Mouse (Mus musculus) CH12.LX (cell line): Measurements from ENCODE around the gene 1700013G24Rik. TPM values are rescaled to one million over a fixed set of nuclear protein-coding genes. Genes with fewer than 3 reads are reported as not detected.

Experiments
- DNase-seq: peaks from one replicate; pipeline ENCODE4 v3.0.0-alpha.2; 2013; ENCODE audit errors: extremely low read depth
- H3K27ac ChIP-seq: 2 replicates; pipeline ENCODE4 v1.5.1; 2012; ENCODE audit warnings: low read depth, mild to moderate bottlenecking, control low read depth, moderate library complexity; ENCODE audit not compliant: insufficient read depth
- H3K27me3 ChIP-seq: replicated peaks from 2 replicates; pipeline ENCODE3; 2012; ENCODE audit warnings: inconsistent platforms
- H3K36me3 ChIP-seq, 2 experiments: replicated peaks in 1 of 2; 2 replicates each; pipeline versions ENCODE3 to v1.6.1; 2012; ENCODE audit warnings: inconsistent platforms in 1 of 2, low read length in 1 of 2, mild to moderate bottlenecking in 1 of 2, mixed read lengths in 1 of 2, moderate library complexity in 1 of 2; ENCODE audit not compliant: control insufficient read depth in 1 of 2, insufficient read depth in 1 of 2
- H3K4me1 ChIP-seq, 2 experiments: 2 replicates each; pipeline ENCODE4 v1.6.1; 2012; ENCODE audit warnings: inconsistent platforms in 1 of 2, moderate library complexity in 1 of 2; ENCODE audit not compliant: insufficient read depth in 2 of 2, control insufficient read depth in 1 of 2
- H3K4me2 ChIP-seq: 2 replicates; pipeline ENCODE4 v1.6.1; 2012; ENCODE audit warnings: low read depth, mild to moderate bottlenecking, control low read depth; ENCODE audit not compliant: poor library complexity, insufficient read depth, severe bottlenecking
- H3K4me3 ChIP-seq, 3 experiments: fragments of 150-350 bp in 1 of 3; sonication (generic) in 1 of 3; replicated peaks in 1 of 3; 2 replicates each; pipeline versions ENCODE3 to v1.5.1; 2011 to 2012; ENCODE audit warnings: low read depth in 2 of 3, low read length in 2 of 3, mild to moderate bottlenecking in 2 of 3, moderate library complexity in 2 of 3, control low read depth in 1 of 3, improper control_type of control experiment in 1 of 3, inconsistent platforms in 1 of 3, mixed read lengths in 1 of 3; ENCODE audit not compliant: poor library complexity in 1 of 3
- H3K79me2 ChIP-seq: replicated peaks from 2 replicates; pipeline ENCODE4 v1.6.1; 2012; ENCODE audit warnings: mild to moderate bottlenecking, moderate library complexity; ENCODE audit not compliant: control insufficient read depth, poor library complexity, insufficient read depth, severe bottlenecking; ENCODE audit errors: extremely low read depth
- H3K9ac ChIP-seq: 2 replicates; pipeline ENCODE4 v1.6.1; 2012; ENCODE audit warnings: low read depth, mild to moderate bottlenecking, control low read depth, moderate library complexity; ENCODE audit not compliant: insufficient read depth
- H3K9me3 ChIP-seq: replicated peaks from 2 replicates; pipeline ENCODE3; 2012; ENCODE audit warnings: low read length, inconsistent platforms, mixed read lengths
- BHLHE40 ChIP-seq: IDR thresholded peaks from 2 replicates; pipeline ENCODE4 v1.6.1; 2011; ENCODE audit warnings: mild to moderate bottlenecking, low read depth, low read length, improper control_type of control experiment
- CTCF ChIP-seq, 2 experiments: IDR thresholded peaks in 1 of 2; conservative IDR thresholded peaks in 1 of 2; 2 replicates each; pipeline ENCODE4 v1.5.1; 2011 to 2012; ENCODE audit warnings: low read depth in 2 of 2, low read length in 2 of 2, improper control_type of control experiment in 1 of 2, inconsistent platforms in 1 of 2, mild to moderate bottlenecking in 1 of 2, moderate library complexity in 1 of 2
- E2F4 ChIP-seq: IDR thresholded peaks from 2 replicates; pipeline ENCODE4 v1.6.1; 2011; ENCODE audit warnings: low read depth, low read length, improper control_type of control experiment; ENCODE audit not compliant: insufficient replicate concordance
- ELF1 ChIP-seq: IDR thresholded peaks from 2 replicates; pipeline ENCODE4 v1.6.1; 2014; ENCODE audit warnings: low read depth, mild to moderate bottlenecking, inconsistent platforms, low read length, improper control_type of control experiment
- ETS1 ChIP-seq: conservative IDR thresholded peaks from 2 replicates; pipeline ENCODE4 v1.6.1; 2012; ENCODE audit warnings: low read depth, mild to moderate bottlenecking, inconsistent platforms, low read length, improper control_type of control experiment, moderate library complexity
- GABPA ChIP-seq: IDR thresholded peaks from 2 replicates; pipeline ENCODE4 v1.6.1; 2012; ENCODE audit warnings: low read depth, low read length, improper control_type of control experiment, inconsistent platforms; ENCODE audit not compliant: insufficient replicate concordance
- HCFC1 ChIP-seq: IDR thresholded peaks from 2 replicates; pipeline ENCODE4 v1.6.1; 2012; ENCODE audit warnings: low read depth, mild to moderate bottlenecking, inconsistent platforms, low read length, improper control_type of control experiment
- JUN ChIP-seq: IDR thresholded peaks from 2 replicates; pipeline ENCODE4 v1.6.1; 2011; ENCODE audit warnings: low read depth, mild to moderate bottlenecking, low read length, improper control_type of control experiment, moderate library complexity; ENCODE audit not compliant: insufficient read depth
- MAFK ChIP-seq: IDR thresholded peaks from 2 replicates; pipeline ENCODE4 v1.6.1; 2011; ENCODE audit warnings: low read length, improper control_type of control experiment; ENCODE audit not compliant: insufficient replicate concordance
- MAZ ChIP-seq: IDR thresholded peaks from 2 replicates; pipeline ENCODE4 v1.6.1; 2012; ENCODE audit warnings: low read depth, mild to moderate bottlenecking, inconsistent platforms, low read length, improper control_type of control experiment, moderate library complexity
- MEF2A ChIP-seq: IDR thresholded peaks from 2 replicates; pipeline ENCODE4 v1.6.1; 2014; ENCODE audit warnings: low read depth, mild to moderate bottlenecking, inconsistent platforms, low read length, improper control_type of control experiment, borderline replicate concordance
- MYC ChIP-seq: IDR thresholded peaks from 2 replicates; pipeline ENCODE4 v1.6.1; 2011; ENCODE audit warnings: low read depth, mild to moderate bottlenecking, improper control_type of control experiment, low read length
- NELFE ChIP-seq: IDR thresholded peaks from 2 replicates; pipeline ENCODE4 v1.6.1; 2011; ENCODE audit warnings: low read depth, low read length, improper control_type of control experiment
- NRF1 ChIP-seq: IDR thresholded peaks from 2 replicates; pipeline ENCODE4 v1.6.1; 2014; ENCODE audit warnings: low read depth, mild to moderate bottlenecking, inconsistent platforms, low read length, improper control_type of control experiment, moderate library complexity
- POLR2A ChIP-seq: IDR thresholded peaks from 2 replicates; pipeline ENCODE4 v1.6.1; 2011; ENCODE audit warnings: low read depth, mild to moderate bottlenecking, improper control_type of control experiment, low read length
- RAD21 ChIP-seq: IDR thresholded peaks from 2 replicates; pipeline ENCODE4 v1.6.1; 2011; ENCODE audit warnings: low read depth, mild to moderate bottlenecking, low read length, improper control_type of control experiment, moderate library complexity
- RCOR1 ChIP-seq: conservative IDR thresholded peaks from 2 replicates; pipeline ENCODE4 v1.6.1; 2012; ENCODE audit warnings: low read depth, mild to moderate bottlenecking, inconsistent platforms, low read length, improper control_type of control experiment
- SIN3A ChIP-seq: IDR thresholded peaks from 2 replicates; pipeline ENCODE4 v1.6.1; 2012; ENCODE audit warnings: low read length, improper control_type of control experiment, inconsistent platforms
- SMC3 ChIP-seq: IDR thresholded peaks from 2 replicates; pipeline ENCODE4 v1.6.1; 2011; ENCODE audit warnings: low read depth, low read length, improper control_type of control experiment
- TBP ChIP-seq: conservative IDR thresholded peaks from 2 replicates; pipeline ENCODE4 v1.6.1; 2011; ENCODE audit warnings: low read depth, low read length, improper control_type of control experiment
- TCF12 ChIP-seq: IDR thresholded peaks from 2 replicates; pipeline ENCODE4 v1.6.1; 2014; ENCODE audit warnings: low read depth, mild to moderate bottlenecking, inconsistent platforms, low read length, improper control_type of control experiment
- UBTF ChIP-seq: IDR thresholded peaks from 2 replicates; pipeline ENCODE4 v1.6.1; 2012; ENCODE audit warnings: low read depth, mild to moderate bottlenecking, inconsistent platforms, low read length, improper control_type of control experiment, moderate library complexity
- ZKSCAN1 ChIP-seq: IDR thresholded peaks from 2 replicates; pipeline ENCODE4 v1.6.1; 2012; ENCODE audit warnings: low read depth, inconsistent platforms, low read length, improper control_type of control experiment, borderline replicate concordance
- dilution Hi-C: fragments of 300-500 bp; cut with MboI; formaldehyde crosslinking; loops from 2 replicates; pipeline ENCODE4 v1.14.3; 2020; ENCODE audit warnings: low sequenced_read_pairs; ENCODE audit not compliant: extremely low pct_unique_long_range_greater_than_20kb, extremely low pct_ligation_motif_present
- in situ Hi-C: fragments of 300-500 bp; cut with MboI; formaldehyde crosslinking; loops from 3 replicates; pipeline ENCODE4 v1.14.3; 2019; ENCODE audit warnings: low sequenced_read_pairs, low pct_ligation_motif_present, low pct_unique_long_range_greater_than_20kb, mixed read lengths
- polyA plus RNA-seq: library from polyadenylated mRNA; unstranded; fragments of >175 nt; gene quantifications from 2 replicates; pipeline ENCODE4 v1.2.1, GENCODE M21; 2012; ENCODE audit warnings: low read depth; ENCODE audit not compliant: insufficient read length
- total RNA-seq, 2 experiments: library from RNA; depleted of rRNA; stranded (reverse); fragments of 300-350 nt in 1 of 2; fragments of >200 nt in 1 of 2; gene quantifications; 2 replicates each; pipeline ENCODE4 v1.2.3; 2012 to 2014

Gene 1700013G24Rik
- total and polyA plus RNA-seq, 3 experiments, result not detected

DNA sequence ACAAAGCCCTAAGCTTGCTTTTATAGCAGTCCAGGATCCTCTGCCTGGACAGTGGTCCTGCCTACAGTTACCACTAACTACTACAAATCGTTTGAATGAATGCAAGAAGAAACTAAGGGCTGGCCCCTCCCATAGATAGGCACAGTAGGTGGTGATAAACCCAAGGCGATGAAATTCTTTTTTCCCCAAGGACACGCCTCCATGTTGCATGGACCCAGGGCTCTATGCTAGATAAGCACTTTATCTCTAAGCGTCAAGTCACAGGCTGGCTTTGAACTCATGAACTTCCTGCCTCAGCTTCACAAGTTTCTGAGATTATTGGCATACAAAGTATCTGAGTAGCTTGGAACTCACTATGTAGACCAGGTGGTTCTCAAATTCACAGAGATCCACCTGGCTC lies 4.2 kb downstream of the 1700013G24Rik start:
- H3K4me1 ChIP-seq, result peaks cover 0 to 14% of the 10 kb centered on the region in 2 experiments; a peak in 2 of 4 replicates
- H3K4me2 ChIP-seq, result no peak overlapping the region
- peaks cover 2% of the 10 kb centered on the region for H3K9me3 ChIP-seq
- DNase-seq, result no peak
- H3K27me3 ChIP-seq, result no peaks in the 10 kb centered on the region
- dilution Hi-C loops, result no loop called here
- no peaks in the 10 kb centered on the region for H3K36me3 ChIP-seq
- no peak for TF ChIP-seq UBTF
- no peak for TF ChIP-seq NELFE
- no peak for TF ChIP-seq SIN3A
- TF ChIP-seq RCOR1, result no peak
- no peak for TF ChIP-seq MYC
- TF ChIP-seq HCFC1, result no peak
- no peak for TF ChIP-seq CTCF (conservative IDR thresholded peaks at IDR 0.05 in 1 of 2, IDR thresholded peaks at IDR 0.05 in 1 of 2; ENCODE audit: low read depth in 2 of 2, low read length in 2 of 2)
- no peak for TF ChIP-seq GABPA
- TF ChIP-seq ZKSCAN1, result no peak
- no peak for TF ChIP-seq E2F4
- TF ChIP-seq MAFK, result no peak
- no peak for TF ChIP-seq JUN
- TF ChIP-seq MEF2A, result no peak
- TF ChIP-seq TCF12, result no peak
- TF ChIP-seq ETS1, result no peak
- no peak overlapping the region for H3K4me3 ChIP-seq
- no peak overlapping the region for H3K9ac ChIP-seq
- H3K79me2 ChIP-seq, result no peaks in the 10 kb centered on the region
- no peak overlapping the region for H3K27ac ChIP-seq
- in situ Hi-C loops, result no loop called here

DNA sequence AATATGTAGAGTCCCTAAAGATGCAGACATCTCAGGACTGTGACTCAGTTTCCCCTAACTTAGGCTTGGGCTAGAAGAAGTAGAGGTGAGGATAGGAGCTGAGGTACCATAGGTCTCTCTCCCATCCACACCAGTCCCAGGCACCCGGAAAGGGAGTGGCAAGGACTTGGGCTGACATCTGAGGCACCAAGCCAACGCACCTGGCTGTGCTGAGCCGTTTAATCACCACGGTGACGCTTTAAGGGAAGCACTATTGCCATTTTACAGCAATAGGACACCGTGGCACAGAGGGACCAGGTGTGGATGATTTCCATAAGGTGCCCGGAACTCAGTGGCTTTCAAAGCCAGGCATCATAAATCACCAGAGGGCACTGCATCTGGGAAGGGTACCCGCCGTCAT lies 5.2 kb downstream of the 1700013G24Rik start:
- Histone ChIP-seq H3K36me3 (no peaks in the 10 kb centered on the region), H3K79me2 (no peaks in the 10 kb centered on the region), H3K27me3 (peaks cover under 1% of the 10 kb centered on the region), H3K4me3 (no peak overlapping the region), H3K9ac (no peak overlapping the region), H3K9me3 (peaks cover 2% of the 10 kb centered on the region), H3K4me1 (peaks cover 0 to 12% of the 10 kb centered on the region in 2 experiments; a peak in 2 of 4 replicates), H3K27ac (no peak overlapping the region), H3K4me2 (no peak overlapping the region)
- TF ChIP-seq RCOR1 (no peak), JUN (no peak), TBP (no peak), RAD21 (no peak), CTCF (conservative IDR thresholded peaks at IDR 0.05 in 1 of 2, IDR thresholded peaks at IDR 0.05 in 1 of 2; ENCODE audit: low read depth in 2 of 2, low read length in 2 of 2) (no peak), NRF1 (no peak), BHLHE40 (no peak), POLR2A (no peak), ELF1 (no peak), TCF12 (no peak), MAZ (no peak), UBTF (no peak), SMC3 (no peak), SIN3A (no peak)
- in situ Hi-C loops, result no loop called here
- no peak for DNase-seq
- dilution Hi-C loops, result no loop called here
